Mouse (Mus musculus): ENCODE results near the gene Arhgef3.

The Arhgef3 gene

GRCm38 (mm10) chr14:27310559-27311242 lies 196.0 kb downstream of the Arhgef3 start:
- DNase-seq (ENCODE audit: low read depth, low spot score) = no peak

- DNase-seq (ENCODE audit: low read depth, low spot score) = no peak
Measured at GRCm38 (mm10) chr14:27312380-27312779, 197.7 kb downstream of the Arhgef3 start.

- no peak for DNase-seq (ENCODE audit: low read depth, low spot score)
Measured at GRCm38 (mm10) chr14:27315737-27316136, 201.0 kb downstream of the Arhgef3 start.

- DNase-seq (ENCODE audit: low read depth, low spot score) = no peak
Measured at GRCm38 (mm10) chr14:27317146-27317545, 202.4 kb downstream of the Arhgef3 start.

DNA sequence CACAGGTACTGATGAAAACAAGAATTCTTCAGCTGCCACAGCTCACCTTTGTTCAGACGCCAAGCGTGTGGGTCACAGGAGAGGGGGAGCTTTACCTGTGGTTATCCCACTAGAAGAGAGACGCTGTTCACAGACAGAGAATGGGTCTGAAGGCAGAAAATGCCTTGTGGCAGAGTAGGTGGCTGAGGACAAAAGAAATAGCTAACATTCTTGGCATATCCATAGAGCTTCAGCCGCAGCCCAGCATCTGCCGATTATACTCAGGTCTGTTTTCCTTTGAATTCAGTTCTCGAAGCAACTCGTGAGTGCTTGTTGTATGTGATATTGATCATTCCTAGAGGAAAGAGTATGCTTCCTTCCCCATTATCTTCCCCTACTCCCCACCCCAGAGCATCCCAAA lies 204.7 kb downstream of the Arhgef3 start:
- DNase-seq (ENCODE audit: low read depth, low spot score) = no peak

- DNase-seq (ENCODE audit: low read depth, low spot score) = no peak
Measured at GRCm38 (mm10) chr14:27322041-27322440, 207.3 kb downstream of the Arhgef3 start.

DNA sequence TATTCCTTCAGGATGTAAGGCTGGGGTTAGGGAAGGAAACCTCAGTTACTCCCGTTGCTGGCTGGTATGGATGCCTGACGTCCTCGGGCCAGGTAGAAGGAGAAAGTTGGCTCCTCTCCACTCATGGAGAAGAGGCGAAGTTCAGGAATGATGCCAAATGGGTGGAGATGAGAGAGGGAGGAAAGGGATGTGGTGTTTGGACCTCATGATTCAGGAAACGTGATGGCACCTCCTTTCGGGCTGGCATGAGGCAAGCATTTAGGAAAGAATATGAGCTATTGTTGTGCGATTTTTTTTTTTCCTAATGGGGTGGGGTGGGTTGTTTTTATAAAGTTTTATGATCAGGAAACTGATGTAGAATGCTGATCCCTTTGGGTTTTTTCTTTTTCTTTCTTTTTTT lies 210.0 kb downstream of the Arhgef3 start:
- DNase-seq (ENCODE audit: low read depth, low spot score) = no peak

GRCm38 (mm10) chr14:27325537-27325936 lies 210.8 kb downstream of the Arhgef3 start:
- DNase-seq (ENCODE audit: low read depth, low spot score) = no peak

DNA sequence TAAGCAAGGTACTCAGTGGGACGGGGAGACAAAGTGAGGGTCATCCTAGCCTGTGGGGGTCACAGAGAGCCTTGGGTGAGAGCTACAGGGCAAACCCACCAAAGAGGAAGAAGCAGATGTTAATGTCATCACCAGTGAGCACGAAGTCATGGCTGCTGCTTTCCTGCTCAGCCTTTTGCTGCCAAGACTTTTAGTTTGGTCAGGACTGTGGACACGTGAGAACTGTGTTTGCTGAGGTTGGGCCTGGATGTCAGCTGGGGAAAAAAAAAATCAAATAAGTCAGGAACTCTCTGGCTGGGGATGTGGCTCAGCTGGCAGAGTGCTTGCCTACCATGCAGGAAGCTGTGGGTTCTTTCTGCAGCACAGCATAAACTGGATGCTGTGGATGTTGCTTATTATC lies 213.2 kb downstream of the Arhgef3 start:
- no peak for DNase-seq (ENCODE audit: low read depth, low spot score)

GRCm38 (mm10) chr14:27328952-27329351 lies 214.3 kb downstream of the Arhgef3 start:
- DNase-seq (ENCODE audit: low read depth, low spot score) = no peak

DNA sequence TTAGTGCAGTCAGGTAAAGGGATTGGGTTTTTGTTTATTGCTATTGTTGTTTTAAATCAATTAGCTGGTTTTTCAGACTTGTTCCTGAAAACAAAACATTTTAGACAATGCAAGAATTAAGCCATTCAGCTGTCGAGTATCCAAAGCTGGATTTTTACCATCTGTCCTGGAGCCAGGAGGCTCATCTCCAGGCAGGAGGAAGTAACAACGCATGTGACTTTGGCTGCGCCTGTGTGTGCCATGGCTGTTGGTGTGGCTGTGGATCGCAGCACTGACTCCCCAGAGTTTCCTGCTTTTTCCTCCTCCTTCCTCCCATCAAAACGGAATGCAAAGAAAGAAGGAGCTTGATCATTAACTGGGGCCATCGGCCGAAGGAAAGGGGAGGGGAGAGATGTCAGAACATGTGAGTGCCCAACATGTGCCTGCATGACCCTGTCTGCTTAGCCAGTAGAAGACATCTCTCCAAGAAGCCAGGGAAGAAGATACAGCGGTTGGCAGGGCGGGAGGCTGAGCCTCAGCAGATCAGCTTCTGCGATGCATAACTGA lies 216.9 kb downstream of the Arhgef3 start:
- DNase-seq (ENCODE audit: low read depth, low spot score) = no peak

GRCm38 (mm10) chr14:27332359-27332987 lies 217.8 kb downstream of the Arhgef3 start:
- no peak for DNase-seq (ENCODE audit: low read depth, low spot score)

- DNase-seq (ENCODE audit: low read depth, low spot score) = peak; percentile 64
Measured at GRCm38 (mm10) chr14:27335331-27336207, 220.9 kb downstream of the Arhgef3 start.

DNA sequence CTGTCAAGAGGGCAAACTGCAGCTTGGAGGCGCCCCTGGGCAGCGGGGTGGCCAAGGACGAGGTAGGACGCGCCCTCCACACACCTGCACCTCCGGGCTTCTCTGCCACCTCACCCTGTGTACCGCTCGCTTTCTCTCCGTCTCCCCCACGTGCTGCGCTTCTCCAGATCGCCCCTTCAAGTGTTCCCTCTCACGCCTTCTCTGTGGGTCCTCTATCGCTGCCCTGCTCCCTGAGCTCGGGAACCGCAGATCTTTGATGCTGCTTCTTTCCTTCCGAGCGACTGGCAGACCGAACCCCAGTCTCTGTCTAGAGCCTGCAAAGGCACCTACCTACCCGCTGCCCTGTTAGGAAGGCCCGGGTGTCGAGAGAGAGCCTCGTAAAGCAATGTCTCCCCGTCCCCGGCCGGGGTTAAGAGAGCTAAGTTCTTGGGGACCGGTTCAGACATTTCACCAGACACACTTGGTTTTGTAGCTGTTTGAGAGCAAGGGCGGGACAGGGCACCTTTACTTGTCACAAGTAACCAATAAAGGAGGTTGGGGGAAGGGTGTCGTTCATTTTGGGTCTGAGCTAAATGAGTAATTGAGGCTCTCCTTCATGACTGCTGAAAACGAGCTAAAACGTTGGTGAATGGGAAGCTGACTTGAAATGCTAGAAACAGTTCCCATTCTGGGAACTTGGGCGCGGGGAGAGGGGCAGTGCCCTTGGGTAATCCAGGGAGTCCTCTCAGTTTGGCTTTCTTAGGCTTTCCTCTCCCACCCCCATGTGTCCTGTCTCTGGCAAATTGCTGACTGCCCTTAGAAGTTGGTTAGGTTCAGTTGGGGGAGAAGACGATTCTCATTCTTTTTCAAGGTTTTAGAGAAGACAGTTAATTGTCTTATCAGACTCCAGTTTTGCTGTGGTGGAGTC lies 221.8 kb downstream of the Arhgef3 start:
- DNase-seq (ENCODE audit: low read depth, low spot score) = no peak

GRCm38 (mm10) chr14:27337156-27337555 lies 222.5 kb downstream of the Arhgef3 start:
- DNase-seq (ENCODE audit: low read depth, low spot score) = no peak

GRCm38 (mm10) chr14:27338034-27338708 lies 223.5 kb downstream of the Arhgef3 start:
- peak; percentile 28 for DNase-seq (ENCODE audit: low read depth, low spot score)

DNA sequence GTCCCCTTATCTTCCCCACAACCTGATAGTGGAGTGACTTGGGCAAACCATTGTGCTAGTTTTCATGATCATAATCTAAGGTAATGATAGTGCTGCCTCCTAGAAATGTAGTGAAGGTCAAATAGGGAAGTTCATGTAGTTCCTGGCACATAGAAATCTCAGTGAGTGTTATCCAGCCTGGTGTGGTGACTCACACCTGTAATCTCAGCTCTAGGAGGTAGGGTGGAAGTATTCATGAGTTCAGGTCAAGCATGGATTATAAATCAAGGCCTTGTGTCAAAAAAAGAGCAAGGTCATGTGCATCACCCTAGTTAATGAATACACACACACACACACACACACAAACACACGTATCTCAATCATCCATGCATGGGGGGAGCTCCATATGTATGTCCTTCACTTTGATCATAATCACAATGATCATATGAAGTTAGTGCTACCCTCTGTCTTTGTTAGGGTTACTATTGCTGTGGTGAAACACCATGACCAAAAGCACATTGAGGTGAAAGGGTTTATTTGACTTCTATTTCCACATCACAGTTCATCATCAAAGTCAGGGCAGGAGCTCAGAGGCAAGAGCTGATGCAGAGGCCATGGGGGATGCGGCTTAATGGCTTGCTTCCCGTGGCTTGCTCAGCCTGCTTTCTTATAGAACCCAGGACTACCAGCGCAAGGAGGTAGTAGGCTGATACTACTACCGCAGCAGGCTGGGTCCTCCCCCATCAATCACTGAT lies 226.2 kb downstream of the Arhgef3 start:
- DNase-seq (ENCODE audit: low read depth, low spot score) = no peak

- DNase-seq (ENCODE audit: low read depth, low spot score) = no peak
Measured at GRCm38 (mm10) chr14:27341486-27341885, 226.8 kb downstream of the Arhgef3 start.

DNA sequence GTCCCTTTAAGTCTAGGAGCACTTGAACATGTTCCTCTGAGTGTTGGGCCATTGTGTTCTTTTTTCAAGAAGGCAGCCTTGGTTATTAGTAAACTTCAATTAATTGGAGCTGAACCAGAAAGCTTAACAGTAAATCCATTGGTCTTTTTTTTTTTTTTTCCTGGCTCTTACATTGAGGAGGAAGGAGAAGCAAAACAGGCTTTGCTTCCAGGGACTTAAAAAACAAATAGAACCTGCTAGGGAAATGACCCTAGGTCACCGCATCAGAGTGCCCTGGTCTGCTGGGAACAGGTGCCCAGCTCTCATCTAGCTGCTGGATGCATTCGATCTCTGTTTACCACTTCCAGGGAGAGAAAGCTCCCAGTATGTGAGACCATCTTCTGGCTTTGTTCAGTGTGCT lies 227.8 kb downstream of the Arhgef3 start:
- DNase-seq (ENCODE audit: low read depth, low spot score) = no peak
